Mouse (Mus musculus): ENCODE measurements around the gene Cox7a1. TPM values are rescaled to one million over a fixed set of nuclear protein-coding genes. Genes with fewer than 3 reads are reported as not detected.

The Cox7a1 gene
- 6.8 TPM in 1 of 2 replicates, not detected in the other for polyA plus RNA-seq (2011; ENCODE audit: insufficient read depth, insufficient read length, low replicate concordance, missing spikeins)

GRCm38 (mm10) chr7:30183879-30184289 lies at the start of gene Cox7a1:
Cox7a1 (plus strand) TSS chr7:30184144.
- Histone ChIP-seq H3K4me1 (ENCODE audit: control insufficient read depth, insufficient read depth, low read length) (no peaks in the 10 kb centered on the region), H3K27ac (ENCODE audit: control insufficient read depth, insufficient read depth, low read depth, low read length, poor library complexity) (no peak within 1 kb of the TSS), H3K4me3 (replicated peaks; ENCODE audit: control insufficient read depth, low read depth, low read length) (peak within 1 kb of the TSS; percentile 26)
- 0 out of 2 replicates have a peak, but pooled peaks have one; percentile 29 for TF ChIP-seq POLR2A (IDR thresholded peaks at IDR 0.05; ENCODE audit: borderline replicate concordance, control insufficient read depth, low read depth, low read length)
- no peak for TF ChIP-seq CTCF (IDR thresholded peaks at IDR 0.05; ENCODE audit: control insufficient read depth, insufficient read depth, low read length)
- WGBS, result under 1% methylated on average over 11 of the region's 11 CpGs

- TF ChIP-seq POLR2A (IDR thresholded peaks at IDR 0.05; ENCODE audit: borderline replicate concordance, control insufficient read depth, low read depth, low read length) (no peak), CTCF (IDR thresholded peaks at IDR 0.05; ENCODE audit: control insufficient read depth, insufficient read depth, low read length) (no peak)
- Histone ChIP-seq H3K27ac (ENCODE audit: control insufficient read depth, insufficient read depth, low read depth, low read length, poor library complexity) (no peak overlapping the region), H3K4me1 (ENCODE audit: control insufficient read depth, insufficient read depth, low read length) (no peaks in the 10 kb centered on the region), H3K4me3 (replicated peaks; ENCODE audit: control insufficient read depth, low read depth, low read length) (no peak overlapping the region)
- WGBS, result 95% methylated on average over 10 of the region's 10 CpGs
These were observed 47.1 kb upstream of the Cox7a1 start for GRCm38 (mm10) chr7:30136826-30137225.

- no peak for TF ChIP-seq CTCF (IDR thresholded peaks at IDR 0.05; ENCODE audit: control insufficient read depth, insufficient read depth, low read length)
- TF ChIP-seq POLR2A (IDR thresholded peaks at IDR 0.05; ENCODE audit: borderline replicate concordance, control insufficient read depth, low read depth, low read length), result no peak
- peak overlapping the region; percentile 41 for H3K4me3 ChIP-seq (replicated peaks; ENCODE audit: control insufficient read depth, low read depth, low read length)
- 13% methylated on average over 8 of the region's 8 CpGs for WGBS
- no peaks in the 10 kb centered on the region for H3K4me1 ChIP-seq (ENCODE audit: control insufficient read depth, insufficient read depth, low read length)
- H3K27ac ChIP-seq (ENCODE audit: control insufficient read depth, insufficient read depth, low read depth, low read length, poor library complexity), result no peak overlapping the region
These were observed 40.8 kb upstream of the Cox7a1 start for GRCm38 (mm10) chr7:30143170-30143554.

- Histone ChIP-seq H3K4me3 (replicated peaks; ENCODE audit: control insufficient read depth, low read depth, low read length) (peak overlapping the region; percentile 41), H3K27ac (ENCODE audit: control insufficient read depth, insufficient read depth, low read depth, low read length, poor library complexity) (no peak overlapping the region), H3K4me1 (ENCODE audit: control insufficient read depth, insufficient read depth, low read length) (no peaks in the 10 kb centered on the region)
- WGBS, result 3% methylated on average over 35 of the region's 35 CpGs
- TF ChIP-seq CTCF (IDR thresholded peaks at IDR 0.05; ENCODE audit: control insufficient read depth, insufficient read depth, low read length) (no peak), POLR2A (IDR thresholded peaks at IDR 0.05; ENCODE audit: borderline replicate concordance, control insufficient read depth, low read depth, low read length) (no peak)
These were observed 40.3 kb upstream of the Cox7a1 start for GRCm38 (mm10) chr7:30143555-30144209.

- 88% methylated on average over 5 of the region's 5 CpGs for WGBS
These were observed 36.9 kb upstream of the Cox7a1 start for GRCm38 (mm10) chr7:30147011-30147410.

GRCm38 (mm10) chr7:30154040-30154439 lies 29.9 kb upstream of the Cox7a1 start:
- H3K27ac ChIP-seq (ENCODE audit: control insufficient read depth, insufficient read depth, low read depth, low read length, poor library complexity), result no peak overlapping the region
- TF ChIP-seq POLR2A (IDR thresholded peaks at IDR 0.05; ENCODE audit: borderline replicate concordance, control insufficient read depth, low read depth, low read length), result no peak
- TF ChIP-seq CTCF (IDR thresholded peaks at IDR 0.05; ENCODE audit: control insufficient read depth, insufficient read depth, low read length), result no peak
- no peaks in the 10 kb centered on the region for H3K4me1 ChIP-seq (ENCODE audit: control insufficient read depth, insufficient read depth, low read length)
- H3K4me3 ChIP-seq (replicated peaks; ENCODE audit: control insufficient read depth, low read depth, low read length), result no peak overlapping the region
- 79% methylated on average over 1 of the region's 1 CpGs for WGBS

More at GRCm38 (mm10) chr7:30147011-30147410, 36.9 kb upstream of the Cox7a1 start:
- Histone ChIP-seq H3K27ac (ENCODE audit: control insufficient read depth, insufficient read depth, low read depth, low read length, poor library complexity) (no peak overlapping the region), H3K4me1 (ENCODE audit: control insufficient read depth, insufficient read depth, low read length) (no peaks in the 10 kb centered on the region), H3K4me3 (replicated peaks; ENCODE audit: control insufficient read depth, low read depth, low read length) (no peak overlapping the region)
- TF ChIP-seq POLR2A (IDR thresholded peaks at IDR 0.05; ENCODE audit: borderline replicate concordance, control insufficient read depth, low read depth, low read length) (no peak), CTCF (IDR thresholded peaks at IDR 0.05; ENCODE audit: control insufficient read depth, insufficient read depth, low read length) (no peak)

GRCm38 (mm10) chr7:30155507-30155906 lies 28.4 kb upstream of the Cox7a1 start:
- 98% methylated on average over 3 of the region's 3 CpGs for WGBS
- no peak for TF ChIP-seq CTCF (IDR thresholded peaks at IDR 0.05; ENCODE audit: control insufficient read depth, insufficient read depth, low read length)
- TF ChIP-seq POLR2A (IDR thresholded peaks at IDR 0.05; ENCODE audit: borderline replicate concordance, control insufficient read depth, low read depth, low read length), result no peak
- Histone ChIP-seq H3K4me1 (ENCODE audit: control insufficient read depth, insufficient read depth, low read length) (no peaks in the 10 kb centered on the region), H3K27ac (ENCODE audit: control insufficient read depth, insufficient read depth, low read depth, low read length, poor library complexity) (no peak overlapping the region), H3K4me3 (replicated peaks; ENCODE audit: control insufficient read depth, low read depth, low read length) (no peak overlapping the region)

GRCm38 (mm10) chr7:30163113-30163512 lies 20.8 kb upstream of the Cox7a1 start:
- Histone ChIP-seq H3K27ac (ENCODE audit: control insufficient read depth, insufficient read depth, low read depth, low read length, poor library complexity) (no peak overlapping the region), H3K4me1 (ENCODE audit: control insufficient read depth, insufficient read depth, low read length) (no peaks in the 10 kb centered on the region), H3K4me3 (replicated peaks; ENCODE audit: control insufficient read depth, low read depth, low read length) (no peak overlapping the region)
- TF ChIP-seq POLR2A (IDR thresholded peaks at IDR 0.05; ENCODE audit: borderline replicate concordance, control insufficient read depth, low read depth, low read length) (no peak), CTCF (IDR thresholded peaks at IDR 0.05; ENCODE audit: control insufficient read depth, insufficient read depth, low read length) (no peak)
- whole genome bisulfite sequencing, result 93% methylated on average over 5 of the region's 5 CpGs
